Mouse (Mus musculus) kidney, adult 8-10 months (tissue): ENCODE measurements around the gene Gzf1.

Source experiments
- DNase-seq, 2 experiments: peaks; one replicate each; pipeline ENCODE4 v3.0.0; 2022

The Gzf1 gene

GRCm38 (mm10) chr2:148706409-148707201 lies 25.8 kb downstream of the Gzf1 start:
- DNase-seq, result peak in 1 of 2 experiments; percentile 31

- DNase-seq, result no peak
These were observed 26.3 kb downstream of the Gzf1 start for GRCm38 (mm10) chr2:148707202-148707530.

GRCm38 (mm10) chr2:148712326-148712725 lies 31.5 kb downstream of the Gzf1 start:
- DNase-seq, result no peak

GRCm38 (mm10) chr2:148717072-148717471 lies 36.2 kb downstream of the Gzf1 start:
- DNase-seq, result peak; percentile 38 to 51

- DNase-seq, result no peak
These were observed 38.6 kb downstream of the Gzf1 start for GRCm38 (mm10) chr2:148719271-148719995.

GRCm38 (mm10) chr2:148731614-148732326 lies 50.9 kb downstream of the Gzf1 start:
- DNase-seq, result peak; percentile 20

GRCm38 (mm10) chr2:148732327-148733000 lies 51.6 kb downstream of the Gzf1 start, which contains the start of gene Napb:
TSS of gene Napb (minus strand) at chr2:148732467.
- DNase-seq, result peak; percentile 95 to 96
